In the genomic region with DNA sequence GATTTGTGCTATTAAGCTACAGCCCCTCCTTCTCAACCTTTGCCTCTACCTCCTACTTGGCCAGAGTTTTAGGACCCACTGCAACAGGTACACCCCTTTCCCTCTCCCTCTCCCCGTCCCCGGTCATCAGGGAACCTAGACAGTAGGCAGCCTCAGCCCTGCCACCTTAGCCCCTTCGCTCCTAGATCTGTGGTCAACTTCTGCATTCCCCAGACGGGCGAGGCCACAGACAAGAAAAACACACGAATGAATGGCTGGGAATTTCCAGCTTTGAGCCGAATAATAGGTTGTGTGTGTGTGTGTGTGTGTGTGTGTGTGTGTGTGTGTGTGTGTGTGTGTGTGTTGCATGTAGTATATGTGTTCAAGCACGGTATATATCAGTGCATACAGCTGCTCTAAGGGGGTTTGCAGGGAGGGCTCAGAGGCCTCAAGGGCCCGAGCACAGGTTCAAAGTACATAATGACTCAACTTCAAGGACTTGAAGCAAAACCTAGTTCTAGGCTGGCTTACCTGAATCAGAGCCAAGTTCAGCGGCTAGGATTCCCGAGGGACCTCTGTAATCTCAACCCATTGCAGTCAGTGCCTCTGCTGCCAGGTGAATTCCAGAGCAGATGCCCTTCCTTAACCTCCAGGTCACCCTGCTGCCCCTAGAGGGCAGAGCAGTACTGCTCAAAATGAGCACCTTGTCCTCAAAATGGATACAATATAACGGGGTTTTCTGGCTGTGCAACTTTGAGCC, we compare ENCODE assay signal across 9 mouse cellular contexts. TPM values are rescaled to one million over a fixed set of nuclear protein-coding genes. Genes with fewer than 3 reads are reported as not detected.
DNase-seq lines count a peak whose midpoint lies in the region; ATAC-seq and TF ChIP-seq lines count a peak whose summit lies in the region.
"Had no signal": no experiment of that assay in that cellular context is flagged by ENCODE, and none has a peak within 500 bp of the region (broad histone marks: within the 10 kb centered on the region; RNA-seq: fewer than 3 reads in every experiment).

No protein-coding gene starts in this region.

- WGBS in intestine, embryonic 15.5 days = 41% methylated on average over 12 of the region's 12 CpGs
- WGBS in hindbrain, embryonic 10.5 days = 72% methylated on average over 12 of the region's 12 CpGs

- H3K9ac ChIP-seq in intestine, embryonic 15.5 days = no peak overlapping the region
- H3K9ac ChIP-seq: limb, embryonic 13.5 days had no signal

- H3K36me3 ChIP-seq in intestine, embryonic 15.5 days = no peaks in the 10 kb centered on the region
- no peaks in the 10 kb centered on the region for H3K36me3 ChIP-seq in hindbrain, embryonic 10.5 days
- H3K36me3 ChIP-seq: limb, embryonic 13.5 days had no signal

- peak; percentile 38; the same call in 1 of the 2 replicates for TF ChIP-seq CTCF in brain, embryonic 14.5 days (IDR thresholded peaks at IDR 0.05; ENCODE audit: borderline replicate concordance, extremely low read depth, insufficient read depth, insufficient read length)

- H3K27ac ChIP-seq in intestine, embryonic 15.5 days = peak overlapping the region; percentile 79
- no peak overlapping the region for H3K27ac ChIP-seq in hindbrain, embryonic 10.5 days
- H3K27ac ChIP-seq: limb, embryonic 13.5 days had no signal

- no peaks in the 10 kb centered on the region for H3K9me3 ChIP-seq in intestine, embryonic 15.5 days
- no peaks in the 10 kb centered on the region for H3K9me3 ChIP-seq in hindbrain, embryonic 10.5 days
- H3K9me3 ChIP-seq: limb, embryonic 13.5 days had no signal

- H3K4me3 ChIP-seq in intestine, embryonic 15.5 days (replicated peaks) = no peak overlapping the region
- no peak overlapping the region for H3K4me3 ChIP-seq in hindbrain, embryonic 10.5 days
- H3K4me3 ChIP-seq: limb, embryonic 13.5 days had no signal

- peak; percentile 46 for DNase-seq in cerebellum, adult 9-10 months
- DNase-seq in cerebellum, adult 8-10 months = no peak
- DNase-seq in B cell, adult 2 months = peak; percentile 53 to 57
- no peak for DNase-seq in brain, embryonic 14.5 days (ENCODE audit: low read depth)
- DNase-seq in lung, postnatal 4 days = peak; percentile 62 to 76
- peak; percentile 40 for DNase-seq in thymus, postnatal 25 days
- DNase-seq in hindbrain, embryonic 10.5 days (ENCODE audit: low spot score) = no peak

- no peak overlapping the region for H3K4me2 ChIP-seq in intestine, embryonic 15.5 days (replicated peaks)
- H3K4me2 ChIP-seq: limb, embryonic 13.5 days had no signal

- no peak for TF ChIP-seq POLR2A in brain, embryonic 14.5 days (IDR thresholded peaks at IDR 0.05; ENCODE audit: borderline replicate concordance, extremely low read depth, insufficient read depth, insufficient read length, poor library complexity, severe bottlenecking)

- peaks cover 23% of the 10 kb centered on the region for H3K4me1 ChIP-seq in intestine, embryonic 15.5 days (replicated peaks)
- H3K4me1 ChIP-seq in hindbrain, embryonic 10.5 days (replicated peaks) = peaks cover 20% of the 10 kb centered on the region

- ATAC-seq in intestine, embryonic 15.5 days = peak; percentile 44

- no peaks in the 10 kb centered on the region for H3K27me3 ChIP-seq in intestine, embryonic 15.5 days (replicated peaks)
- no peaks in the 10 kb centered on the region for H3K27me3 ChIP-seq in hindbrain, embryonic 10.5 days (ENCODE audit: insufficient read depth, poor library complexity, severe bottlenecking)
- H3K27me3 ChIP-seq: limb, embryonic 13.5 days had no signal

RNA-seq across cellular contexts. Expression of gene Cx3cl1, which starts 13.6 kb away (rescaled TPM):
- polyA plus RNA-seq in brain, embryonic 14.5 days (2012; rRNA removed) = 23.9 and 28.2 TPM in 2 replicates
- polyA plus RNA-seq in intestine, embryonic 15.5 days (2015; fragmentation: Nextera tagmentation; extraction: Ambion mirVana) = 23.0 and 24.3 TPM in 2 replicates
- polyA plus RNA-seq in hindbrain, embryonic 10.5 days (2016; fragmentation: Nextera tagmentation; extraction: Ambion mirVana) = 12.2 and 13.3 TPM in 2 replicates

RNA-seq across cellular contexts. Expression of gene Ccl17, which starts 24.8 kb away (rescaled TPM):
- 0.18 TPM in 1 of 2 replicates, not detected in the other for polyA plus RNA-seq in brain, embryonic 14.5 days (2012; rRNA removed)
- not detected in 2 replicates for polyA plus RNA-seq in intestine, embryonic 15.5 days (2015; fragmentation: Nextera tagmentation; extraction: Ambion mirVana)
- not detected in 2 replicates for polyA plus RNA-seq in hindbrain, embryonic 10.5 days (2016; fragmentation: Nextera tagmentation; extraction: Ambion mirVana)

RNA-seq across cellular contexts. Expression of gene Ccl22, which starts 40.0 kb away (rescaled TPM):
- polyA plus RNA-seq in brain, embryonic 14.5 days (2012; rRNA removed) = 0.04 TPM in 2 replicates
- not detected in 2 replicates for polyA plus RNA-seq in intestine, embryonic 15.5 days (2015; fragmentation: Nextera tagmentation; extraction: Ambion mirVana)
- not detected in 2 replicates for polyA plus RNA-seq in hindbrain, embryonic 10.5 days (2016; fragmentation: Nextera tagmentation; extraction: Ambion mirVana)
- polyA plus RNA-seq: limb, embryonic 13.5 days had no signal

RNA-seq across cellular contexts. Expression of gene Coq9, which starts 52.7 kb away (rescaled TPM):
- polyA plus RNA-seq in brain, embryonic 14.5 days (2012; rRNA removed) = 60.1 and 62.3 TPM in 2 replicates
- polyA plus RNA-seq in intestine, embryonic 15.5 days (2015; fragmentation: Nextera tagmentation; extraction: Ambion mirVana) = 97.5 and 110 TPM in 2 replicates
- polyA plus RNA-seq in hindbrain, embryonic 10.5 days (2016; fragmentation: Nextera tagmentation; extraction: Ambion mirVana) = 52.2 and 52.3 TPM in 2 replicates

RNA-seq across cellular contexts. Expression of gene Ciapin1, which starts 52.7 kb away (rescaled TPM):
- 81.3 and 82.0 TPM in 2 replicates for polyA plus RNA-seq in brain, embryonic 14.5 days (2012; rRNA removed)
- 89.8 and 94.6 TPM in 2 replicates for polyA plus RNA-seq in intestine, embryonic 15.5 days (2015; fragmentation: Nextera tagmentation; extraction: Ambion mirVana)
- 181 and 194 TPM in 2 replicates for polyA plus RNA-seq in hindbrain, embryonic 10.5 days (2016; fragmentation: Nextera tagmentation; extraction: Ambion mirVana)

Comparison
In these comparisons a context has a peak if more than half of its experiments do, and no peak if none do; other contexts are left out.
1. DNase-seq: peak in cerebellum, adult 9-10 months (single experiment), B cell, adult 2 months (2 of 2), lung, postnatal 4 days (2 of 2) and thymus, postnatal 25 days (single experiment); none in cerebellum, adult 8-10 months (single experiment), brain, embryonic 14.5 days (single experiment) and hindbrain, embryonic 10.5 days (single experiment).